5 mouse cellular contexts compared by ENCODE assay signal in the genomic region with DNA sequence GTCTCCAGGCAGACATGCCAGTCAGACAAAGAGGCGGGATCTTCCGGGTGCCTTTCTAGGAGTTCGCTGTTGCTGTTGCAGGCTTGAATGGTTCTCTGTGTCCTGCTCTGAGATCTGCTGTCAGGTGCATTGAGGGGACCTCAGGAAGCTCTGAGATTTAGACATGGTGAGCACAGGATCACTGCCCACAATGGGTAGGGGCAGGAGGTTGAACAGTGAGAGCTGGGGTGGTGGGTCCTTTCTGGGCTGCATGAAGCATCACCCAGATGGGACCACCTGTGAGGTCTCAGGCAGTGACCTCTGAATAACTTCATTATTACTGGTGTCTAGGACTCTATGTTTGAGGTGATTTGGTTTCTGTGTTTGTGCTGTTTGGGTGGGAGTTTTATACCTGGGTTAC.
A peak's percentile ranks its signal among the peaks of the same experiment; 100 is the strongest.
DNase-seq lines count a peak whose midpoint lies in the region; ATAC-seq and TF ChIP-seq lines count a peak whose summit lies in the region.
"Not testable (repeated sequence)": the region's sequence is repeated elsewhere in the genome, so short reads cannot be mapped to it uniquely, and the experiment has no call there.

No protein-coding gene starts in this region.

- 98% methylated on average over 3 of the region's 3 CpGs for WGBS in forebrain, embryonic 11.5 days
- WGBS in limb, embryonic 11.5 days: 95% methylated on average over 3 of the region's 3 CpGs

- not testable (repeated sequence) for H3K4me2 ChIP-seq in forebrain, embryonic 11.5 days (ENCODE audit: low read depth, low read length, severe bottlenecking); limb, embryonic 11.5 days (ENCODE audit: low read depth, severe bottlenecking)

- peak; percentile 8 for DNase-seq in forebrain, embryonic 11.5 days (ENCODE audit: low spot score)
- peak; percentile 86 for DNase-seq in heart, adult 11 months
- DNase-seq in limb, embryonic 11.5 days (ENCODE audit: low spot score): peak; percentile 0
- peak; percentile 19 for DNase-seq in testis, postnatal 14 days (ENCODE audit: low spot score)

- not testable (repeated sequence) for ATAC-seq in forebrain, embryonic 11.5 days (replicated peaks; ENCODE audit: low FRiP score); limb, embryonic 11.5 days (ENCODE audit: insufficient number of reproducible peaks, low FRiP score, low TSS enrichment, low read depth)

- TF ChIP-seq CTCF in ES-Bruce4 (IDR thresholded peaks at IDR 0.05; ENCODE audit: low read depth, low read length): not testable (repeated sequence)

- TF ChIP-seq POLR2A in ES-Bruce4 (IDR thresholded peaks at IDR 0.05; ENCODE audit: insufficient read depth, low read length): not testable (repeated sequence)

- H3K9ac ChIP-seq in ES-Bruce4 (ENCODE audit: low read depth, poor library complexity, severe bottlenecking): peak overlapping the region; percentile 24; the same call in 1 of the 2 replicates
- not testable (repeated sequence) for H3K9ac ChIP-seq in forebrain, embryonic 11.5 days (ENCODE audit: low read length); limb, embryonic 11.5 days (ENCODE audit: low read length)

- H3K36me3 ChIP-seq in ES-Bruce4 (ENCODE audit: control insufficient read depth, insufficient read depth, low read length, poor library complexity, severe bottlenecking); forebrain, embryonic 11.5 days (ENCODE audit: control insufficient read depth, insufficient read depth, low read length); limb, embryonic 11.5 days (ENCODE audit: control insufficient read depth, insufficient read depth, low read length): not testable (repeated sequence)

- H3K27ac ChIP-seq in ES-Bruce4 (ENCODE audit: insufficient read depth, low read length); forebrain, embryonic 11.5 days (ENCODE audit: low read depth, low read length); limb, embryonic 11.5 days (replicated peaks; ENCODE audit: low read depth, low read length): not testable (repeated sequence)

- not testable (repeated sequence) for H3K27me3 ChIP-seq in ES-Bruce4 (ENCODE audit: control insufficient read depth, insufficient read depth, low read length, poor library complexity, severe bottlenecking); forebrain, embryonic 11.5 days (ENCODE audit: control insufficient read depth, insufficient read depth, low read length); limb, embryonic 11.5 days (ENCODE audit: control insufficient read depth, insufficient read depth, low read length)

- H3K9me3 ChIP-seq in ES-Bruce4 (replicated peaks; ENCODE audit: control insufficient read depth, insufficient read depth, low read length, poor library complexity, severe bottlenecking); forebrain, embryonic 11.5 days (ENCODE audit: control insufficient read depth, low read length); limb, embryonic 11.5 days (ENCODE audit: control insufficient read depth, low read length): not testable (repeated sequence)

- TF ChIP-seq EP300 in ES-Bruce4 (IDR thresholded peaks at IDR 0.05; ENCODE audit: insufficient read depth, low read depth, low read length): not testable (repeated sequence)

- peak overlapping the region; percentile 80 for H3K4me3 ChIP-seq in ES-Bruce4 (ENCODE audit: low read depth, low read length)
- H3K4me3 ChIP-seq in forebrain, embryonic 11.5 days (ENCODE audit: low read depth, low read length); limb, embryonic 11.5 days (ENCODE audit: low read depth, low read length): not testable (repeated sequence)

- H3K4me1 ChIP-seq in ES-Bruce4 (ENCODE audit: control insufficient read depth, insufficient read depth, low read length); forebrain, embryonic 11.5 days (replicated peaks; ENCODE audit: control insufficient read depth, insufficient read depth, low read length); limb, embryonic 11.5 days (ENCODE audit: control insufficient read depth, insufficient read depth, low read length): not testable (repeated sequence)

Comparison
In these comparisons a context has a peak if more than half of its experiments do, and no peak if none do; other contexts are left out.
1. DNase-seq: peak in every context shown above with its lines; median percentile 86 in heart, adult 11 months; 19 in testis, postnatal 14 days; 8 in forebrain, embryonic 11.5 days; 0 in limb, embryonic 11.5 days.